Mouse (Mus musculus): ENCODE measurements at regions not wholly inside any gene's neighbourhood (a gene's known extent, or its start where the extent isn't known, plus 50 kb on each side); places are given as distances from the start of the nearest gene placed in this dataset.

DNA sequence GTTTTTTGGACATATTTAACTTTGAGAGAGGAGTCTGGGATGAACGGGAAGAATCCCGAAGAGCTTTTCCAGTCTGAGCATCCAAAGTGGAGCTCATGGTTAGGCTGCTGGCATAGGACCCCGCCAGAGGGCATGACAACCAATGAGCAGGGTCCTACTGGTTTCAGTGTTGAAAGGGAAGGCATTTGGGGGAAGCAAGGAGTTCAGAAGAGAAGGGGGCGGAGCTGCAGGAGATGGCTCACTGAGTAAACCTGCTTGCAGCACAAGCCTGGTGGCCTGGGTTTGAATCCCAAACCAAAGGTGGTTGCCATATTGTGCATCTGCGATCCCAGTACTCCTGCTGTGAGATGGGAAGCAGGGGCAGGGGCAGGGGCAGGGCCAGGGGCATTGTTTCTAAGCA lies 161.4 kb upstream of the Ubr2 start:
- no peak for DNase-seq

DNA sequence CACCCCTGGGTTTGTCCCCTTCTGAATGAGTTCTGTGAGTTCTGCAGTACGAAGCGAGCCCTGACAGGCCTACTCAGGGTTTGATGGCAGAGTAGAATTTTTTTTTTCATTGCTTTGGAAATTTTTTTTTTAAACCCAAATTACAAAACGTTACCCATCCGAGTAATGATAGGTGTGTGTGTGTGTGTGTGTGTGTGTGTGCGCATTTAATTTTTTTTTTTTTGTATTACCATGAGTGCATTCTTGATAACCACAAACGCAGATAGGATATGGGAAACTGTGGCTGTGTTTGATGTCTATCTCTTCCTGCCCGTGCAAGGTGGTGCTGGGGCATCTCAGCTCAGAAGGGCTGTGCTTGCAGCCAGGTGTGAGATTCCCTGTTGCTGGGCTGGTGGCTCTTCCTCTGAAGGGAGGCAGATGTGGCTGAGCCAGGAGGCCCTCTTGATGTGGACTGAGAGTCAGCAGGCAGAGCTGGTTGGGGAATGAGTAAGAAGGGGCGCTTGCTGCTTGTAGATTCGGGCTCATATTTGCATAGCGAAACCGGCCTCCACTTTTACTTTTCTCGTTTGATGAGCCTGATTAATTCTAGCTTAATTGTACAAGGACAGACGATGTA lies 160.7 kb upstream of the Ubr2 start:
- DNase-seq = no peak

DNA sequence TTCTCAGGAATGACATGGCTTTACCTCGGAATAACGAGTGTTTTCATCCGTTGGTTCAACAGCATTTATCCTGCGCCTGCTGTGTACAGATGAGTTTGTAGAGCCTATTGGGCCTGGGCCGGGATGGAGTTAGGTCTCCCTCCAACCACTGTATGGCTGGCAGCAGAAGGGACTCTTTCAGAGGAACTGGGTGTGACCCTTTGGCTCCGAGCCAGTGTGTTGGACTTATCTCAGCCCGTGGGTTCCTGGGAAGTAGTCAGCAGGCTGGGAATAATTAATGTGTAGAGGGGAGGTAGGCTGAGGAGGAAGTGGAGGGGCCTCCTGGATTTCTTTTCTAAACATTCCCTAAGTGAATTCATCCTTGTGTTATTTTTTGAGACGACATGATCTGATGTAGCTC lies 157.7 kb upstream of the Ubr2 start:
- DNase-seq = no peak

DNA sequence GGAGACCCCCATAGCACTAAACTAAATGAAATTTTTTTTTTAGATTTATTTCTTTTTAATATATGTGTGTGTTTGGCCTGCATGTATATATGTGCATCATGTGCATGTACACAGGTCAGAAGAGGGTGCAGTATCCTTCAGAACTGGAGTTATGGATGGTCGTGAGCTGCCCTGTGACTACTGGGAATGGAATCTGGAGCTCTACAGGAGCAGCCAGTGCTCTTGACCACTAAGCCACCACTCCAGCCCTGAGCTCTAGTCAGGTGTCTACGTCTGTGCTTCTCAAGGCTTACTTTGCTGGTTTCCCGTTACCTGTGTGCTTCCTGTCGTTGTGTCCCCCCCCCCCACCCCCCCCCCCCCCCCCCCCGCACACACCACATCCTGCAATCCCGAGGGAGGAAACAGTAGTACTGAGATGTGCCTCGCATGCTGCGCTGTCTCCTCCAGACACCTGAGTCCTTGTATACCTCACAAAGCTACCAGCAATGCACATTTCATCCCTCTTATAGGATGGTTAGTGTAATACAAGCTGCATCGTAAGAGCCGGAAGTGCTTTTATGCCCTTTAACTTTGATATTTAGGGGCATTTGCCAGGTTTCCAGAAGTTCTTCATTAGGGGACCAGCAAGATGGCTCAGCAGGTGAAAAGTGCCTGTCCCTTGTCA lies 153.5 kb upstream of the Ubr2 start:
- no peak for DNase-seq

DNA sequence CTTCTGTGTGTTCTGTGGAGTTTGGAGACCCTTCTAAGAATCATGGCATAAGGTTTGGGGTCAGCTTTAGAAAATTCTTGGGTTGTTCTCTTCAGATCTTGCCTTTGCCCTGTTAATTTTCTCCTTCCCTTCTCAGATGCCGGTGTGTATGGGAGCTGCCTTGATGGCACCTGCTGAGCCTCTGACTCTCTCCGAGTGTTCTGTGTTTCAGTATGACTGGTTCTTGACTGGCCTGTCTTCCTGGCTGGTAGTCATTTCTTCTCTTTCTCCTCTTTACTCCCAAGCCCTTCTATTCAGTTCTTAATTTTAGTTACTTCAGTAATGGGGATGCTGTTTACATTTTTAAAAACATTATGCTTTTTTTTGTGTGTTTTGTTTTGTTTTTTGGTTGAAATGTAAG lies 152.1 kb upstream of the Ubr2 start:
- DNase-seq = no peak

DNA sequence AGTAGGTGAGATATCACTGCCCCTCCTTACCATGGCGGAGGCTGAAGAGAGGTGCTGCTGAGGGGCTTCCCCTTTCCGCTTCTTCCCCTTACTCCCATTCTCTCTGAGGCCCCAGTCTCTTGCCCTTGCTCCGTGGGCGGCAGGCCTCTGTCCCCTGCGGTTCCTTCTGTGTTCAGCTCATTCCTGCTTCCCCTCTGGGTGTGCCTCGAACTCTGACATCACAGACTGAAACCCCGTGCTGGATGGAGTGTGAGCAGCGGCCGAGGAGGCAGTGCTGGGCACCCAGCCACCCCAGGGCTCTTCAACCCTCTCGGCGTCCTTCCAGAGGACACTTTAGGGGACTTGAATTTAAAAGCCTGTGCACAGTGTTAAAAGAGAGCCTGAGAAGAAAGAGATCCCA lies 145.9 kb upstream of the Ubr2 start:
- DNase-seq = no peak

DNA sequence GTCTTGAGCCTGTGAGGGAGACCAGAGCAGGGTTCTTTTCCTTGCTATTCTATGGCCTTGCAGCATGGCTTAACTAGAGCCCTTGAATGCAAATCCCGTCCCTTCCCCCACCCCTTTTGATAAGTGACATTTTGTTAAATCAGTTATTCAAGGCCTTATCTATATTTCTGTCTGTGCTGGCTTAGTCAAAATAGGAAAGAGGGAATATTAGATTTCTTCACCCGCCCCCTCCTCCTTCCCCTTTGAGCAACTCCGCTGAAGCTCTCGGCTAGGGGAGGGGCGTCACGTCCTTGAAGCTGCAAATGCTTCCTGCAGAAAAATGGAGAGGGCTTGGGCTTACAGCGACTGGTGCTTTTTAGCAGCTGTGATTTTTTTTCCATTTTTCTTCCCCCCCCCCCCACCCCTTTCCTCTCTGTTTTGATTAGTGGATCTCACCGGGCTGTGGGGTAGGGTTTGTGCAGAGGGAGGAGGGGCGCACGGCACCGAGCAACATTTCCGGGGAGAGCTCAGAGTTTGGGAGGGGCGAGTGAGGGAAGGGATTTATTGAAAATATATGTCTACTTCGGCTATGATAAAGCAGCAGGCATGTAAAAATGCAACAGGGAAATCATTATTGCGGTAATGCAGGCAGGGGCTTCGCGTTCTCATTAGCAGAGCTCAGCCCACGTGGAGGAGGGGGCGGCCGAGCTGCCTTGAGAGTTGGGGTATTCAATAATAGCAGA lies 141.4 kb upstream of the Ubr2 start:
- no peak for DNase-seq

DNA sequence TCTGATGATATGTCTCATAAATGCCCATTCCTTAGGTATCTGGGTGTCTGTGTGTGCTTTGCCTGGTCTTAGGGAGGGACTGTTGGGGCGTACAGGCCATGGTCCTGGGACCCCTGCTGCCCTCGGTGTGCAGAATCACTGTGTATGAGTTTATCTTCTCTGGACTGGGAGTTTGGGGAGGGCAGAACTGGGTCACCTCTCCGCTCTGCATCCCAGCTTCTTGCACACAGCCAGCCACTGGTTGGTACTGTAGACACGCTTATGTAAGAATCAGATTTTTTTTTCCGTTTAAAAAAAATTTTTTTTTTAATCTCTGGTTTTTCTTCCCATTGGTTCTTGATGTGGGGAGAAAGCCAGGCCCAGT lies 140.8 kb upstream of the Ubr2 start:
- DNase-seq = peak; percentile 15

DNA sequence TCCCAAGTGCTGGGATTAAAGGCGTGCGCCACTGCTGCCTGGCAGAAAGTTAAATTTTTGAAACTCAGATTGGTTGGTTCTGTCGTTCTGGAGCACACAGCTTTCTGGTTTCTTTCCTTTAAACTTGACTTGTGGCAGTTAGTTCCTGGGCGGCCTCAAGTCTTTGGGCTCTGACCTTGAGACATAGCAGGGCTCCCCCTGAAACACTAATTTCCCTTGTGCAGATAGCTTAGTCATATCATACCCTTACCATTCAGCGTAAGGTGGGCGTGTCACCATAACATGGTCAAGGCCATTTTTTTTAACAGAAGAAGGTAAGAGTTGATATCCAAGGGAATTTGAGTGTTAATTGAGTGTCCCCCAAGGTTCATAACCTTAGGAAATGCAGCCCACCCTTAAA lies 140.3 kb upstream of the Ubr2 start:
- DNase-seq = no peak

DNA sequence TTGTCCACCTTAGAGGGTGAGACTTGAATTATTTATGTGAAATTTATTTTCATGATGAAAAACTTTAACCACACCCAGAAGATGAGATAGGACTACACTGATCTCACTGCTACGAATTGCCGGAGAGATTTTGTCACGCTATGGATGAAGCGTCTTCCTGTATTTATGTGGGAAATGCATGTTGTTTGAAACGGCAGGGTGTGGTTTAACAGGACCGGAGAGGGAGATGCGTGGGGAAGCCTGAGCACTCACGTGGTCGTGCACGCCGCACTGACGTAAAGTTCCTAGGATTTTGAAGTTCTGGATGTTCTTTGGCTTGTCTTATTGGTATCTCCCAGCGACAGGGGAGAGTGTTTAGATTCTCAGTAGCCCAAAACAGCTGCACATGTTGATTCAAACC lies 139.3 kb upstream of the Ubr2 start:
- no peak for DNase-seq

DNA sequence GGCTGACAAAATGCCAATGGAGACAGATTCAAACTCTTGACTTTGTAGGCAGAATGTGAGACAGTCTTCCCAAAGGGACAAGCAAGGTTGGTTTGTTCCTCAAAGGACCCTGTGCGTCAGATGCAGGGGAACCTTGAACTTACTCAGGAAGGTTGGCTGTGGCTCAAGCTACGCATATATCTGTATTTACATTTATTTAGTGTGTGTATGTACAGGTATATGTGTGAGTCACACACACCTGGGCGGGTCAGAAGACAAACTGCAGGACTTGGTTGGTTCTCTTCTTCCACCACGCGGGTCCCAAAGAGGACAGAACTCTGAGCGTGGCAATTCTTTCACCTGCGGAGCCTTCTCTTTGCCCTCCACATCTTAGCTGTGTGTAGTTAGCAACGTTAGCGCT lies 138.8 kb upstream of the Ubr2 start:
- no peak for DNase-seq

DNA sequence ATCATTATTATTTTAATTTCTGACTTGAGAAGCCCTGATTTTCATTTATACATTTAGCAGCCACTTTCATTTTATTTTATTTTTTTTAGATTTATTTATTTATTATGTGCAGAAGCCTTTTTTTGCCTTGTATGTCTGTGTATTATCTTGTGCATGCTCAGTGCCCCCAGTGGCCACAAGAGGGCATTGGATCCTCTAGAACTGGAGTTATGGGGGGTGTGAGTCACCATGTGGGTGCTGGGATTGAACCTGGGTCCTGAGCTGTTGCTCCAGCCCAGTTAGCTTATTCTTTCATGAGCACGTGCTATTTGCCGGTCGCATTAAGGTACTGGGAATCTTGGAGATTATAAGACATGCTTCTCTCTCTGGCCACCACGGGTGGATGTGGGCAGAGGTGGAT lies 136.3 kb upstream of the Ubr2 start:
- no peak for DNase-seq

DNA sequence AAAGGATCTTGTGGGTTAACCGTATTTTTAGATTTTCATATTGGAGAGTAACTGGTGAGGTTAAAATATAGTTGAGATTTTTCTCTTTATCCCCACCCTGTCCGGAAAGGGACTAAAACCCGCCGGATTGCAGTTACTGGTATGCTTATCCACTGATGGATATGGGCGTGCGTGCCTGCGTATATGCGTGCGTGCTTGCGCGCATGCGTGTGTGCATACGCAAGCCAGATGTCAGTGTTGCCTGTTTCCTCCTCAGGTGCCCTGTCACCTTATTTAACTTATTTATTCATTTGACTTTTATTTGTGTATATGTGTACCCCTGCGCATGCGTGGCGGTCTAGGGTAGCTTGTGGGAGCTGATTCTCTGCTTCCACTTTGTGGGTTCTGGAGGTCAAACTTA lies 135.2 kb upstream of the Ubr2 start:
- no peak for DNase-seq

DNA sequence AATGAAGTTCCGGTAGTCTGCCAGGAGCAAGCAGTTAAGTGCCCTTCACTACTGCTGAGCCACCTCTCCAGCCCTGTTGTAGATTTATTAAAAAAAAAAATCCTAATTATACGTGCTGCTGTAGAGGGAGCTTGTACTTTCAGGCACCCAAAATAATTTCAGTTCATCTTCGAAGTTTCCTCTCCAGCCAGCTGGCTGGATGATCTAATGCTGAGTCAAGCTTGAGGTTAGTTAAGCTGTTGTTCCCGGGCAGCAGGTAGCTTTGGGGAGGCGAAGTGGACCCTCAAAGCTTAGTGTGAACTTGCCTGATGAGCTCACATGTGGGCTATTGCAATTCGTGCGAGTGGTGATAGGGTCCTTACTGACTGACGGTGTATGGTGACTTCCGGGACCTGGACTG lies 134.6 kb upstream of the Ubr2 start:
- no peak for DNase-seq

DNA sequence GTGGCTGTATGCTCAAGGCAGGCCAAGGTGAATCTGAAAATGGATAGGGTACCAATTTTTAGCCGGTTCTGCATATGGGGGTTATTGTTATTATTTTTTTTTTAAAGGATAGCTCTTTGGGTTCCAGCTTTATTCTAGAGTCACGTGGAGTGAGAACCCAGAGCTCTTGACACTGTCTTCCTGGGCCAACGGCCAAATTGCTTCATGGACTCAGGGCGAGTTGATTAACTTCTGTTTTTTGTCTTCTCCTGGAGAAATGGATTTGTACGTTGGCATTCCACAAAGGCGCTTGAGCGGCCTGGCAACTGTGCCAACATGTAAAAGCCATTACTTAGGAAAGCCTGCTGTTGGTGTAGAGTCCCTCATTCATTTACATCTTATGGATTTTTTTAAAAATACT lies 134.1 kb upstream of the Ubr2 start:
- no peak for DNase-seq

DNA sequence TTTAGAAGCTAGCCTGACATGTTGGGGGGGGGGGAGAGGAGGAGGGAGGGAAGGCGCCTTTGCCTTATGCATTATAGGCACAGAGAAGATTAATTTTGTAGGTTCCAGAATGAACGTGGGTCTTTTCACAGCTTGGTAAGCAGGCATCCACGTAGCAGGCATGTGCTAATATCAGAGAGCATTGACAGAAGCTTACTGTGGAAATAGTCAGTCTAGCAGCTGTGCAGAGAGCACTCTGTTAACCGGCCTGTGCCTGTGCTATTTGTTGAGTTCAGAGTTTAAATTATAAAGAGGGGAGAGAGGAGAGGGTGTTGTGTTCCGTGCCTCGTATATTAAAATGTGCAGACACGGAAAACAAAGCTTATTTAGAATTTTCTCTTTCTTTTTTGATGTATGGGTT lies 133.5 kb upstream of the Ubr2 start:
- no peak for DNase-seq

DNA sequence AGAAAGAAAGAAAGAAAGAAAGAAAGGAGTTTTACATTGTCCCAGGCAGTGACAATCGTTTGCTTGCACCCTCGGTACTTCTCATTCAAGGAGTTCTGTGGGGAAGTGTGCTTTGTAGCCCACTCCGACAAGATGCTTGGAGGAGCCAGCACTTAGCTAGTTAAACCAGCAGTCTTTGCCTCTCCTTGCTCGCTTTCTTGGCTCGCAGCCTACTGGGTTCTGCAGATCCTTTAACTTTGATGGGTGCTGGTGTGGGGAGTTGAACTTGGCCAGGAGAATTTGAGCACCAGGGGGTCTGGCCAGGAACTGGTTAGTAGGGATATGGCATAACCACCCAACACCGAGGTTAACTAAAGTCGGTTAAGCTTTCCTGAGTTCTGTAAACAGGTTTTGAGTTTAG lies 132.5 kb upstream of the Ubr2 start:
- no peak for DNase-seq

DNA sequence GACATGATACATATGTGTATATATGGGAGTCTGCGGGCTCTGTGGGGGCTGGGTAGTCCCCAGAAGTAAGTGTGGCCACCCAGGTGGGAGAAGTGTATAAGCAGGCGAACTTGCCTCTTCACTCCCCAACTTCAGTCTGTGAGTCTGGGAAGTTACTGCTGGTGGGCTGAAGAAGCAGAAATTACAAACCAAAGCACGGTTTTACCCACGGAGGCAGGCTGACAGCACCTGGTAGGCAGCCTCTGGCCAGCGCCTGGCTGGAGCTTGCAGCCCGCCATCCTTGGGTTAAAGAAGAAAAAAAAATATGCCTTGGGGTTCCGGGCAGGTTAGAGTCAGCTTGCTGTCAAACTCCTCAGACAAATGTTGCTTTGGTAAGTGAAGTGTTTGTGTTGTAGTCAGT lies 131.9 kb upstream of the Ubr2 start:
- no peak for DNase-seq

DNA sequence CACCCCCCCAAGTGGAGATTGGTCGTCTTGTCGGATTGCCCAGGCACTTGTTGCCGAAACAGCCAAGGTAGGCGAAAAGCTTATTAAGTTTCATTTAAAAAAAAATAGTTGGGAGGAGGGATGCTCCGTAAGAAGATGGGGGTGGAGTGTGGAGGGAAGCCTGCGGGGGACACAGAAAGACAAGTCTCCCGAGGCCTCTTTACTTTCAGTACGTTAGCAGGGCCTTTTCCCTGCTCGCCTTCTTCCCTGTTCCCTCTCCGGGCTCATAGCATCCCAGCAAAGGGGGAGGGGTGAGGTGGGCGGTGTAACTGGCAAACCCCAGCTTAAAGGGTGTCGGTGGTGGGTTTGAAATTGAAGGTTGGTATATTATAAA lies 131.5 kb upstream of the Ubr2 start:
- peak; percentile 25 for DNase-seq

DNA sequence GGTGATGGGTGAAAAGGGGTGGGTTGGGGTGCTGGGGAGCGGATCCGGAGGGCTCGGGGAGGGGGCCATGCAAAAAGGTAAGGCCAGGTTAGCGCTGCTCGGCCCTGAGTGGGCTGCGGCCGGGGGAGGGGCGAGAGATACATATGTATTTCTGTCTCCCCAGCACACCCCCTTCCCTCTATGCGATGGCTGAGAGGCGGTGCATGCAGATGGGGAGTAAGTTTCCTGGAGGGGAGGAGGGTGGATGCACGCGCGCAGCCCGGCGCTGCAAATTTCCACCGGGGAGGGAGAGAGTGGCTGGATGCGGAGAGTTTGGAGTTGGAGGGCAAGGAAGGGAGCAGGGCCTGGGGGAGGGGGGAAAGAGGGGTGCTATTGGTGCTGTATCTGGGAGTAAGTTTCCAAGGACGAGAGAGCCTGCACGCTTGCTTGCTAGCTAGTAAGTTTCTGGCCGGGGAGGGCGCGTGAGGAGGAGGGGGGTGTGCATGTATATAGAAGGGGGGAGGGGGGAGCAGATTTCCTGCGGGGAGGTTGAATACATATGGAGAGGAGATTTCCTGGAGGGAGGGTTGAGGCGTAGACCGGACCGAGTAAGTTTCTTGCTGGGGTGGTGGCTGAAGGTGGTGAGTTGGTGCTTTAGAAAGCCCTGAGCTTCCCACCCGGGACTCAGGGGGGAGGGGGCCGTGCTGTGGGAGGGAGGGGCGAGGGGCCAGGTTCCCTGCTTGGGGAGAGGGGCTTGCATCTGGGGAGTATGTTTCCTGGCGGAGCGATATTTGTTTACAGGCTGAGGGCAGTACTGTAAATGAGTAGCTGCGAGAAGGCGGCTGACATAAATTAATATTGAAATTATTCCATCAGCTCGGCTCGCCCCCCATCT lies 130.8 kb upstream of the Ubr2 start:
- DNase-seq = peak; percentile 40

DNA sequence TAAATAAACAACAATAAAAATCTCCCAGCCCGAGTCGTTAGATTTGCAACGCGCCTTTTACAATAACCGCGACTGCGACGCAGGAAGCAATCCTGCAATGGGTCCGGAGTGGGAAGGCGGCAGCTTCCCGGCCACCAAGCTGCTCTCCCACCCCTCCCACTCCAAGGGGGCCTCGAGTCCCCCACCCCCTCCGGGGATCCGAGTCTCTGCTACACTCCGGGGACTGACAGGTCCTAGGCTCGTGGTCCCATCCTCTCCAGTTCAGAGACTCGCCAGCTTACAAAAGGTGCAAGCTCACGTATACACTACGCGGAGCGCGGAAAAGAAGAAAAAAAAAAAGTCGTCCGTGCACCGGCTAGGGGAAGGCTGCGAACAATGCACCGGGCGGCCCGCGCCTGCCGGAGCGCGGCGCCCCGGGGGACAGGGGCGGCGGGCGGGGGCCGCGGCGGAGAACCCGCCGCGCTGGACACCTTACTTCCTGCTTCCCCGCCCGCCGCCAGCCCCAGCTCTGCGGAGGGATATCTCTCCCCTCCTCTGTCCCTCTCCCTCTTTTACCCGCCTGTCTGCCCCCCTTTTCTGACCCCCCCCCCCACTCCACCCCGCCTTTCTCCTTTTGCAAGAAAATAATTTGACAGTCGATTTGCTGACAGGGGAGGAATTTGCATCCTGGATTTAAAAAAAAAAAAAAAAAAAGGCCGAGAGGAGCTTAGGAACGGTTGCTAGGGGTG lies 130.0 kb upstream of the Ubr2 start:
- peak; percentile 33 for DNase-seq

DNA sequence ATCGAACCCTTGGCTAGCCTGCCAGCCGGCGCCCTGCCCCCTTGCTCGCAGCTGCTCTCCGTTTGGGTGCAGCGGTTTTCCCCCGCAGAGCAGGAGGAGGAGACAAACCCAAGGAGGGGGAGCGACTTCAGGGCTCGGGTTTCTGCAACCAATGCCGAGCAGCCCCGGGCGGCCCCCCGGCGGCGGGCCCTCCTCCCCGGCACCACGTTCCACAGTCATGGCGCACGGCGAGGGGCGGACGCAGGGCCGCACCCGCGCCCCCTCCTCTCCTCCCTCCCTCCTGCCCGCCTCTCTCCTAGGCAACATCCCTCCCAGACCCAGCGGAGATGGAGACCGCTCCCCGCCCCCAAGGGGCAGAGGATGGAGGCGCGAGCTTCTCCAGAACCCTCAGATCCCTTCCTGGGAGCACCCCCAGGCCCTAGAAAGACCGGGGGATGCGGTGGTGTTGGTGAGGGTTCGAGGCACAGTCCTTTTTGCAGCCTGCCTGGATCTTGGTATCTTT lies 129.4 kb upstream of the Ubr2 start:
- DNase-seq = peak; percentile 69

DNA sequence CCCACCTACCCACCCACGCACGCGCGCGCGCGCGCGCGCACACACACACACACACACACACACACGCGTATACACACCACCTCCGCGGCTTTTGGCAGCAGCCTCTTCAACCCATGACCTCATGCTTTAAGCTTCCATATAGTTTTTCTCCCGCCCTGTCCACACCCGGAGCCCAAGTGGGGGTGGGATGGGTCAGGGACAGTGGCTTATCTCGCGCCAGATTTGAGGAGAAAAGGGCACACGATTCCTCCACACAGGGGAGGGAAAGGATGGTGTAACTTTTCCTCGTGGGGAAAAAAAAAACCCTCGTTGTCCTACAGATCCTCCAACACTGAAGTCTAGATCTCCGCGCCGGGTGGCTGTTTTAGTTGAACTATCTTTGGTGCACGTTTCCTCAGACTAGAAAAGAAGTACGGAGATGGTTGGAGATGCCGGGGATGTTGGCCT lies 128.8 kb upstream of the Ubr2 start:
- peak; percentile 16 for DNase-seq

All from cerebellum, adult 11-12 months (tissue).